Mouse (Mus musculus) right cerebral cortex, postnatal 36 days (tissue): ENCODE data around the gene Klc1.

ENCODE experiments used
- DNase-seq, 2 experiments: peaks; one replicate each; pipeline ENCODE4 v3.0.0; 2022; ENCODE audit warnings: low spot score in 2 of 2, mixed read lengths in 1 of 2

The Klc1 gene

DNA sequence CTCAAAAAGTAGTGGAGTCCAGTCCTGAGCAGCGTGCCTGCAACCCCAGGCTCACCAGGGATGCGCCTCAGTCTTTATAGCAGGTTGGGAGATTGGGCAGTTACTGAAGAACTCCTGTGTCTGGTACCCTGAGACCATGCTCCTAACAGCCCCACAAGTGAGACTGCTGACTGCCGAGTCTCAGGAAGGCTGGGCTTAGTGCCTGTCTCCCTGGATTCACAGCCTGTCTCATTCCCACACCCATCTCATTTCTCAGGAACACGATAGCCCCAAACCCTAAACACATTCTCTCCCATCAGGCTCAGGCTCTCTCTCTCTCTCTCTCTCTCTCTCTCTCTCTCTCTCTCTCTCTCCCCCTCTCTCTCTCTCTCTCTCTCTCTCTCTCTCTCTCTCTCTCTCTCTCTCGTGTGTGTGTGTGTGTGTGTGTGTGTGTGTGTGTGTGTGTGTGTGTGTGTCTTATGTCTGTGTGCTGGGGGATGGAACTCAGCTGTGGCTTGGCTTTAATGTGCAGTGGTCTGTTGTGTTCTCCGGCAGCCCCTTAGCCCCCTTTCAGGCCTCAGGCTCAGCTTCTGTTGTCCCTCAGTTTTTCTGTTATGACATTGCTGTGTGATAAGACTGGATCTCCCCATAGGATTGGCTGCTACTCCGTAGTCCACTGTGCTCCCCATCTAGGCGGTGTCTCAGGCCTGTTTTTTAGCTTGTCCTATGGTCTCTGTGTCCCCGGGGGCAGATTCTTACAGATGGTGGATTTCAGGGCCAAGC is 11.3 kb downstream of the Klc1 start:
- DNase-seq: no peak

DNA sequence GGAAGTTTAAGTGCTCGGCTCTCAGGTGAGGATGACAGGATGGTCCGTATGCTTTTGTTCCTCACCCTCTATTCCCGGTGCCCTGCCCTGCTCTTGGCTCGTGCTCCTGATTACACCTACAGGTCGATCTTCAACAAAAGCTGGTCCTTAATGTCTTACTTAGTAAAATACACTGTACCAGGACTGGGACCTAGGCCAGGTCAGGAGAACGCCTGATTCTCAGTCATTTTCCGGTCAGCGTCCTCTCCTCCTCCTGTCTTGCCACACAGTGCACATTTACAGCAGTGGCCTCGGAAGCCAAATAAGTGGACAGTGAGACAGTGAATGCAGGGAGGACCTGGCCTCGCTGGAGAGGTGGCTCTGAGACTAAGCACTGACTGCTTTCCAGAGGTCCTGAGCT is 12.0 kb downstream of the Klc1 start:
- DNase-seq: no peak

DNA sequence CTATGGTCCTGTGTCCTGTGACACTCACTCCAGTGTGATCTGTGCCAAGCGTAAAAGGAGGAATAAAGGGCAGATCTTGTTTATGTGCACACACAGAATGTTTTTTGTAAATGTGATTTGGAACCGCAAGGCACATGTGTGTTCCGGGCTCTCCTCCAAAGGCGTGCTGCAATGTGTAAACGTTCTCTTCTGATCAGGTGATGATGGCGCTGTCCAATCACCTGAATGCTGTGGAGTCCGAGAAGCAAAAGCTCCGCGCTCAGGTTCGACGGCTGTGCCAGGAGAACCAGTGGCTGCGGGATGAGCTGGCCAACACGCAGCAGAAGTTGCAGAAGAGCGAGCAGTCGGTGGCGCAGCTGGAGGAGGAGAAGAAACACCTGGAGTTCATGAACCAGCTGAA is 15.5 kb downstream of the Klc1 start:
- no peak for DNase-seq

DNA sequence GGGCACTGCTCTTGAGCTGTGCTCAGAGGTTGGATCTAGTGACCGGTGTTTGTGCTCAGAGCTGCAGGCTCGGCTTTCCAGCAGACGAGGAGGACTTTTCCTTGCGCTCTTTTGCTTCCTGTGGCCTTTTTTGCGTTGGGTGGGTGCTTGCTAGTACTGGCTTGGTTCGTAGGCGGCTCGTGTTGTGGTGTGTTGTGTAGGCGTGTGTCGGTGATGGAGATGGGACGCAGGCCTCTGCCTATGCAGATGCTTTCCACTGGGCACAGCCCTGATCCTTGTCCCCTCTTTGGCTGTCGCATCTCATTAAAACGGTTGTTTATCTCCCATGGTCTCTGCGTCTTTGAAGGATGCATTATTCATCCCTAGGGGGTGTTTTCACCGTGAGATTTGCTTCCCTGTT is 16.2 kb downstream of the Klc1 start:
- DNase-seq: no peak

DNA sequence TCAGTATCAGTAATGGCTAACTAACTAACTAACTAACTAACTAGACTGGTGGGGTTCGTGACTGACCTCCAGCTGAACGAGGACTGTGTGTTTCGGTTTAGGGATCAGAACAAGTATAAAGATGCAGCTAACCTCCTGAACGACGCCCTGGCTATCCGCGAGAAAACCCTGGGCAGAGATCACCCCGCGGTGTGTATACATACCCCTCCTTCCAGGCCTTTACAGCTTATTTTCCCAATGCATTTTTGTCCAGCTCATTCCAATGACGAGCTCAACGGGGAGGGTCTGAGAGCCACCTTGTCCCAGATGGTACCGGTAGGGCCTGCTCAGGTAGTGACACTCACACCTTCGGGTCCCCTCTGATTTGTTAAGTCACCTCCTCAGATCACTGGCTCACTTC is 19.3 kb downstream of the Klc1 start:
- DNase-seq: no peak

DNA sequence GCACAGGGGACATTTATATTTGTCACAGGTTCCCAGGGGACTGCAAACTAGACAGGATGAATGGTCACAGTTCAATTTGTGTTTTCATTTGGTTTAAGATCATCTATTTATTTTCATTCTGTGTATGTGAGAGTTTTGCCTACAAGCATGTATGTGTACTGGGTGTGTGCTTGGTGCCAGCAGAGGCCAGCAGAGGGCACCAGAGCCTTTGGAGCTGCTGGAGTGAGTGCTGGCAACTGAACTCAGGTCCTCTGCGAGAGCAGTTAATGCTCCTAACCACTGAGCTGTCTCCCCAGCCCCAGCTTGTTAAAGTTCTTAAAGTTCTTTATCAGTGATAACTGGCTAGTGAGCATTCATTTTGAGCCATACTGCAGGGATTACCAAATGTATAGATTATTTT is 20.9 kb downstream of the Klc1 start:
- no peak for DNase-seq

DNA sequence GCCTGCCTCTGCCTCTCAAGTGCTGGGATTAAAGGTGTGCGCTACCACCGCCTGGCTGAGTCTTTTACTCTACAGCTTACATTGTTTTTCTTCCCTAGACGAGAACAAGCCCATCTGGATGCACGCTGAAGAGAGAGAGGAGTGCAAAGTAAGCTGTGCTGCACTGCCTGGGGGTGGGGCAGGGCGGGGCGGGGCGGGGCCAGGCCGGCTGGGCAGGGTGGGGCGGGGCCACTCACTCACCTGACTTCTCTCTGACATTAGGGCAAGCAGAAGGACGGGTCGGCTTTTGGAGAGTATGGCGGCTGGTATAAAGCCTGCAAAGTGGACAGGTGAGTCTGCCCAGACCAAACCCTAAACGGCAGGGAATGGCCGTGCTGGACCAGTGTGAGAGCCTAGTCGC is 26.5 kb downstream of the Klc1 start:
- no peak for DNase-seq

DNA sequence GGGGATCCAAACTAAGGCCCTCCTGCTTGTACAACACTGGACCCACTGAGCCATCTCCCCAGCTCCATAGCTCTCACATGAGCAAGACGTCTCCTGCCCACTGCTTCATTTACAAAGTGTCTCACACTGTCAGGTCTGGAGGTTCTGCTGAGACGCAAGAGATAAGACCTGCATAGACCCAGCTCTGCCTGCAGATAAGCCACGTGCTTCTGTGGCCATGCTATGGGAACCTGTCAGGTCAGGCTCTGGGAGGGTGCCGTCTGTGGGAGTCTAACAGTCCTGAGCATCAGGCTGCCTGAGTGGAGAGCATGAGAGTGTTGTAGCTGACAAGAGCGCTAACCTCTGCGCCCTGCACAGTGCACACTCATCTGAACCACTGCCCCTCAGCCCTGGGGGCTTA is 28.4 kb downstream of the Klc1 start:
- no peak for DNase-seq

DNA sequence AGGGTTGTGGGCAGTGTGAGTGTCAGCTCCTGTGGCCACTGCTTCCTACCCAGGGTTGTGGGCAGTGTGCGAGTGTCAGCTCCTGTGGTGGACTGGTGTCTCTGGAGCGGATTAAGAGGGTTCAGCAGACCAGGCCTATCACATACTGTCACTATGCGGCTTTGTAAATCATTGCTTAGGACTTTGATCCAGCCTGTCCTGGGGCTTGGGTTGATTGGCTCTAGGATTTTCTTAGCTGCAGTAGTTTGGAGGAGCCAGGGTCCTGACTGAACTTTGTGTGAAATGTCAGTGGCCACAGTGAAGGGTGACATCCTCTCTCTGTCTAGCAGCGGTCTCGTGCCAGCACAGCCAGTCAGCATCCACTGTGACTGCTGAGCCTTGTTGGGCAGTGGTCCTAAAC is 31.4 kb downstream of the Klc1 start:
- DNase-seq: no peak

DNA sequence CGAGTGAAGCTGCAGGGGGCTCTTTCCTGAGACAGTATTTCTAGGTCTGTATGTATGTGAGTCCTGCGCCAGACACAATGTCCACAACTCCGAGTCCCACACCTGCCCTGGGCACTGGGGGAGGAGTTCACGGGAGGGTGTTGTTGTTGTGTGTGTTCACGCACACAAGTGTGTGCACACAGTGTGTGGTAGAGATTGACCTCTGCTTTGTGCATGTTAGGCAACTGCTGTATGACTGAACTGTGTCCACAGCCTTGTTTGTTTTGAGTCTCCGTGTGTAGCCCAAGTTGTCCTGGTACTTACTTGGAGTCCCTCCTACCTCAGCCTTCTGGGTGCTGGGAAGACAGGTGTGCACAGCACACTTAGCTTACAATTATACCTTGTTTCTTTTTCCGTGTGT is 32.0 kb downstream of the Klc1 start:
- DNase-seq: no peak

DNA sequence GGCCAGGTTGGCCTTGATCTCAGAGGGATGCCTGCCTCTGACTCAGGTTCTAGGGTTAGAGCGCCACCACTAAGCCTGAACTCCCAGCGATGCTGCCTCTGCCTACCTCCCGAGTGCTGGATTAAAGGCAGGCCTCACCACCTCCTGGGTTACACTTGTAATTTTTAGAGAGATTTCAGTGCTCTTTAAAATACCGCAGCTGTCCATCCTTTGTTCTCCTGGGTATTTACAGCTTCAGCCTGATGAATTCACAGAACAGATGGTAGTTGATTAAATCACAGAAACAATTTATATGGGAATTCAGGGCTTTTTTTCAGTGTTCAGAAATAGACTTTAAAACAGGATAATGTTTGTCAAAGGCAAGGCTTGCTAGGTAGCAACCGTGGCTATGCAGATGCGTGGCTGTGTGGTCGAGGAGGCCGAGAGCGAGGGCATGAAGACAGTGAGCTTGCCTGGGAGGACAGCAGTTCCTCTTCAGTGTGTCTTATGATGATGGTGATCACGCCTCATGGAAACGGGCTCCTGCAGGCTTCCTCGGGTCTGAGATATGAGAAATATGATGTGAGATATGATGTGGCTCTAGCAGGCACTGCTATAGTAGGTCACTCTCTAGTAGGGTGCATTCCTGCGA is 32.9 kb downstream of the Klc1 start:
- DNase-seq: peak in 1 of 2 experiments; percentile 51

DNA sequence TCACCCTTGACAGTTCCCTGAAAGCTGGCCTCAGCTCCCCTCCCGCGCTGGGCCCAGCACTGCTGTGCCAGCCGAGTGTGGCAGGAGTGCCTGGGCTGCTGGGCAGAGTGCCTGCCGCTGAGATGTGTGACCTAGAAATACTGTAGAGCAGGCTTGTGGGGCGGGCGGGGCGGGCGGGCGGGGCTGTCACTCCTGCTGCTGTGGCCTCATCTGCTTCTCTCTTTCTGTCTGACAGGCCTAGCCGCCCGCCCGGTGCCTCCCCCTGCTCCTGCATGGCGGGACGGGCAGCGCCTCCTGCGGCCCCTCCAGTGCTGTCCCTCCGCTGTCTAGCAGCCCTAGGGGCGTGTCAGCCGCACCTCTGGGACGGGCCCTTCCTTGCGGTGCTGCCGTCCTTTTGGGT is 35.5 kb downstream of the Klc1 start:
- no peak for DNase-seq

DNA sequence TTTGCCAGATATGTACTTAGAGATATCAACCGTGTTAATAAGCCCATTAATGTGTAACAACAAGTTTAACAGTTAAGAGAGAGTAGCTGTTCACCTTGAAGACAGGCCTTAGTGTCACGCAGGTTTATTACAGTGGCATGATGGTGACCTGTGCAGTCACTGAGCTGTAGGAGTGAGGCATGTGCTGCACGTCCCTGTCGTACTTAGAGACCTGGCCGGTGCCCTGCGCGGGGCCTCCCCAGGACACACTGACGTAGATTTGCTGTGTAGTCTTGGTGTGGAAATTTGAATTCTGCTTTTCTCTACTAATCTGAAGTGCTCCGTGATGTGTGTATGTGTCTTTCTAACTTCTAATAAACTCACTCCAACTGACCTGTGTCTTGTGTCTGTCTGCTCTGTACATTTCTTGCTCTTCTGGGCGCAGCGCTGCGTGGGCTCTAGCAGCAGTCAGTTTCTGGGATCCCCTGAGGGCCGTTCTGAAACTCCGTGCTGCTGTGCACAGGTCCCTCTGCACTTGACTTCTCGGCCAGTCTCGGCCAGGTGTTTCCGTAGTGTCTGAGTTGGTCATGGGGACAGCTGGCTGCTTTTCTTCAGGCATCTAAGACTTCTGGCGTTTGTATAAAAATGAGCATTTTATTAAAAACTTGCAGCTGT is 36.0 kb downstream of the Klc1 start:
- no peak for DNase-seq

DNA sequence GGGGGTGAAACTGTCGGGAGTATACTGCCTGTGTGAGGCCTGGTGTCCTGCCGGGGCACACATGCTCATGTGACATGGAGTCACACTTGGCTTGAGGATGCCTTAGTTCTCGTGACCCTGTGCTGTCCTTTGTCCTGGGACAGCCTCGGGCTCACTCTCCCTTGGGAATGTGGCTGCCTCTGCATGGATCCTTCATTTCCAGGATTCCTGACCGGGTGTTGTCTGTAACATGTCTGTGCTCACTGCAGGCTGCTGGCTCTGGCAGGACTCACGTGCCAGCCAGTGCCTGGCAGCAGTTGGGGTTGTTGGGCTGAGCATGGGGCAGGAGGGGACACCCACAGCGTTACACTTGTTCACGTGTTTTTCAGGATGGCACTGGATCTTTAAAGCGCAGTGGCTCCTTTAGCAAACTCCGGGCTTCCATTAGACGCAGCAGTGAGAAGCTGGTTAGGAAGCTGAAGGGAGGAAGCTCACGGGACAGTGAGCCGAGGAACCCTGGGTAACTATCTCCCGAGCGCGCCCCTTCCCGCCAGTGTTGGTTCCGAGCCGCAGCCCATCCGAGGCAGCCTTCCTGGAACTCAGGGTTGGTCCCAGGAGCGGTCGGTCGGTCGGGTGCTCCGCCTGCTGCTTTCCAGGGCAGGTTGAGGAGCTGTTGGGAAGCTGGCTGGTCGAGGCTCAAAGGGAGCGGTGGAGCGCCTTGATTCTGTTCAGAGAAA is 36.7 kb downstream of the Klc1 start:
- DNase-seq: no peak

DNA sequence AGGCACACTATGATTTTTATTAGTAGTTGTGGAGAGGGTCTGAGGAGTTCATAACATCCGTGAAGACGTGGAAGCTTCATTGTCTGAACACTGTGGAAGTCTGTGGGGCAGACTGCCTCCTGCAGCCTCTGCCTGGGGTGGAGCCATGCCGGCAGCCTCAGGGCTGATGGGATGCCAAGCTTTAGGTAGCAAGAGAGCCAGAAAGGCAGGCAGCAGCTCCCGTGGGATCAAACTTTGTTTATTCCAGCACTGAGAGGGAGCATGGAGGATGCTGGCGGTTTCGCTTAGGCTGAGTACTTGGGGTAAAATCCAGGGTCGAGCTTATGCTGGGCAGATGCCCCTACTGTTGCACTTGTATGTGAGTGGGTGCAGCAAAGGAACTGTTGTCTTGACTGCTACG is 38.6 kb downstream of the Klc1 start:
- DNase-seq: no peak

DNA sequence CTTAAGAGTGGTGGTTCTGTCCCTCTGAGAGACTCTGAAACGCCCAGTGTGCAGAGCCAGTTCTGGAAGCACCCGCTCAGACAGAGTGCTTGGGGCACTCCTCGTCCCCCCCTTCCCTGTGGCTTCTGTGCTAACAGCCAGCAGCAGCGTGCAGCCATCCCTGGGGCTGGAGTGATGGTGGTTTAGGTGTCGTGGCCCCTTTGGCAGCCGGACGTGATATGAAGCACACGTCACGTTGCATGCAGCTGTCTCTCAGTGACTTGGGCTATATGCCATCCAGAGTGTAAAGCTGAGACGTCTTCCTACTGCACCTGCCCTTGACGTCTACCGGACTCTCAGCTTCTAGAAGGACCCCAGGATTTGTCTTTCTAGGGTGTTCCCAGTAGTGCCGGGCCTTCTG is 39.8 kb downstream of the Klc1 start:
- DNase-seq: no peak

DNA sequence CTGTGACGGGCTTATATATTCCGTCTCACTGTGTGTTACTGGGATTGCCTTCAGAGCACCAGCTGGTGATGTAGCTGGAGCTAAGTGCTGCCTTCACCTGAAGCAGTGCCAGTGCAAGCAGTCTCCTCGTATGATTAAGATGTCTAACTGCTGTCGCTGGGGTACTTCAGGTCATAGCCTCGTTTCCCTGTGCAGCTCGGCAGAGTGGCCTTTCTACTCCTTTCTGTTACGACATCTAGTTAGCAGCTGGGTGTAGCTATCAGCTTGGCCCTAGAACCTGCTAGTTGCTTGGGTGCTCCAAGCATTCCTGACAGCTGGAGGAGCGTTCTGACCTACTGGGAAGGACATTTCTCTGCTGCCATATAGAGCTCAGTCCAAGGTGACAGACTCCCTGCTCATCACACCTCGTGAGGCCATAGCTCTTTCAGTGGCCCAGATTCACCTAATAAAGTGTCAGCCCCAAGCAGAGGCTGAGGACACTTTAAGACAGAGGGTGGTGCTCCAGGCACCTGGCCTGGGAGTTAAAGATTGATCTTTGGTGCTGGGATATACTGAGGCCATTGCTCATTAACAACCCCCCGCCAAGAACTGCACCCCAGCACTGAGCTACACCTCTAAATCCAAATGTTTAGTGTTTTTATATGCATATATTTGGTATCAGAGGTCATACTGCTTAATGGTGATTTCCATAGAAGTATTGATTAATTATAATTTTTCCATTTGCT is 42.0 kb downstream of the Klc1 start:
- DNase-seq: no peak

DNA sequence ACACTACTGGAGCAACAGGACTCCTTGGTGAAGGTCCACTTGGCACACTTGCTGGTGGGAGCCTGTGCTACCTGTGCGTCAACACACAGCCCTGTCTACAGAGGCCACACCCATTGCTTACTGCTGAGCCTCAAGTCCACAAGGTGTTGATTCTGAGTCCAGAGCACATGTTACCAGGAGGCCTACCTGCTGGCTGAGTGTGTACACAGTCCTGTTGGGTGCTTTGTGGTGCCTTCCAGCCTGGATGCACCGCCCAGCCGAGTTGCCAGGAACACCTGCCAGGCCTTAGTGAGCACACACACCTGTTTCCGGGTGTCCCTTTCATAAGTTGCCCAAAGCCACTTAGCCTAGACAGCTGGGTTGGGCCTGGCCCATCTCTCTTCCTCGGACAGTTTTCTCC is 44.9 kb downstream of the Klc1 start:
- DNase-seq: no peak

DNA sequence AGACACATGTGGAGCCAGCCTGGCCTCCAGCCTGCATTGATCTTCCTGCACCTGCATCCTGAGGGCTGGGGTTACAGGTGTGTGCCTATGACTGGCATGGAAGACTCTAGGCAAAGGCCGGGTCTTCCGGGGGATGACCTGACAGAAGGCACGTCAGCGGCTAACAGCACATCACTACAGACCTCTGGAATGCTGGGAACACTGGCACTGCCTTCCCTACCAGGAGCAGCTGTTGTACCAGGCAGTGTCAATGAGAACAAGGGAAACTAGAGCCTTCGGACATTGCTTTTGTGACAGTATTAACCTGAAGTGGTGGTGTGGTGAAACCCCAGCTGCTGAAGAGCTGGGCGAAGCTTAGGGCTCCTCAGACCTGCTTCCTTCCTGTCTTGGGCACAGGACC is 50.1 kb downstream of the Klc1 start:
- DNase-seq: no peak

DNA sequence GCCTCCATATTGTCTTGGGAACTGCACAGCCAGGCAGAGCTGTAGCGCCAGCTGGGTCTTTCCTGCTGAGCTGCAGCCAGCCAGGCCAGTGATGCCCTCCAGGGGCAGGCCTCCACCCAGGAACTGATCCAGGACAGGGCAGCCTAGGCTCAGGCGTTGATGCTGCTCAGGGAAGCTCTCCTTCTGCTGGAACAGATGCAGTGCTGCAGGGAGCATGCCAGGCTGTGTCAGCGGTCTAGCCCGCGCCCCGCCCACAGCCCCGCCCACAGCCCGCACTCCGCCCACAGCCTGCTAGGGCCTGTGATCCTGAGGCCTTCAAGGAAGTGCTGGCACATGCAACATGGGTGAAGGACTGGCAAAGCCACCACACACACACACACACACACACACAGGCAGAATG is 51.1 kb downstream of the Klc1 start:
- DNase-seq: peak in 1 of 2 experiments; percentile 41

DNA sequence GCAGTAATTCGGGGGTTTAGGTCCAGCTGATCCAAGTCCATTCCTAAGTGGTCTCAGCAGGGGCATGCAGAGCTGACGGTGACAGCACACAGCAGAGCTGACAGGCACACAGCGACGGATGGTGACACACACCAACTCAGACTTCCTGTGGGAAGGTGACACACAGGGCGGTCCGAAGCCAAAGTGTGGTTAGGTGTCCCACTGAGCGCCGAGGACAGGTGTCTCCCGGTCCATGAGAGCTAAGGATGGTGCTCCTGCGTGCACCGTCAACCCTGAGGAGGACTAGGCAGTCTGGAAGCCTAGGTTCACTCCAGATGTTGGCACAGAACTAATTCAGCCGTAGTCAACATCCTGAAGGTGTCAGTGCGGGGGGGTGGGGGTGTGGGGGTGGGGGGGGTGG is 53.4 kb downstream of the Klc1 start:
- no peak for DNase-seq

DNA sequence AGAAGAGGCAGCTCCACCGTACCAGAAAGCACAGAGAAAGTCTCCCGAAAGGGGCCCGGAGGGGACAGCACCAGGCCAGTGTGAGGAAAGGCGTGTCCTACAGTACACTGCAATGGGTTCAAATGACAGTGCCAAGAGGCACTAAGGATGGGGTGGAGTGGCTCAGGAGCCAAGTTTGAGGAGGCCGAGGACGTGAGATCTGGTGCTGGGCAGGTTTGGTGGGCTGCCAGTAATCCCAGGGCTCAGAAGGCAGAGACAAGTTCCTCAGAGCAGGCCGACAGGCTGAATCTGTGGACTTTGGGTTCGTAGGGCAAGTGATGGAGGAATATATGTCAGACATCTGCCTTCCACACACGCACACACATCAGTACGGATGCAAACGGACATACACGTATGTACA is 54.0 kb downstream of the Klc1 start:
- DNase-seq: no peak
